Mouse (Mus musculus) liver, postnatal 0 days (tissue): ENCODE results near the gene Ano5.

Experiments used
- CTCF ChIP-seq: sonication (generic); IDR thresholded peaks from 2 replicates; pipeline ENCODE4 v1.5.1; 2016; ENCODE audit warnings: antibody characterized with exemption, low read depth
- EP300 ChIP-seq: IDR thresholded peaks from 2 replicates; pipeline ENCODE4 v1.6.1; 2016; ENCODE audit warnings: antibody characterized with exemption, low read depth, mild to moderate bottlenecking

GRCm38 (mm10) chr7:51622196-51622595 lies 111.4 kb downstream of the Ano5 start:
- no peak for TF ChIP-seq EP300
- no peak for TF ChIP-seq CTCF
